Mouse (Mus musculus) CH12.LX (cell line): ENCODE measurements at regions not wholly inside any gene's neighbourhood (a gene's known extent, or its start where the extent isn't known, plus 50 kb on each side); places are given as distances from the start of the nearest gene placed in this dataset.

ENCODE experiments used
- DNase-seq: peaks from one replicate; pipeline ENCODE4 v3.0.0-alpha.2; 2013; ENCODE audit errors: extremely low read depth
- H3K27ac ChIP-seq: 2 replicates; pipeline ENCODE4 v1.5.1; 2012; ENCODE audit warnings: low read depth, mild to moderate bottlenecking, control low read depth, moderate library complexity; ENCODE audit not compliant: insufficient read depth
- H3K27me3 ChIP-seq: replicated peaks from 2 replicates; pipeline ENCODE3; 2012; ENCODE audit warnings: inconsistent platforms
- H3K36me3 ChIP-seq, 2 experiments: replicated peaks in 1 of 2; 2 replicates each; pipeline versions ENCODE3 to v1.6.1; 2012; ENCODE audit warnings: inconsistent platforms in 1 of 2, low read length in 1 of 2, mild to moderate bottlenecking in 1 of 2, mixed read lengths in 1 of 2, moderate library complexity in 1 of 2; ENCODE audit not compliant: control insufficient read depth in 1 of 2, insufficient read depth in 1 of 2
- H3K4me1 ChIP-seq, 2 experiments: 2 replicates each; pipeline ENCODE4 v1.6.1; 2012; ENCODE audit warnings: inconsistent platforms in 1 of 2, moderate library complexity in 1 of 2; ENCODE audit not compliant: insufficient read depth in 2 of 2, control insufficient read depth in 1 of 2
- H3K4me2 ChIP-seq: 2 replicates; pipeline ENCODE4 v1.6.1; 2012; ENCODE audit warnings: low read depth, mild to moderate bottlenecking, control low read depth; ENCODE audit not compliant: poor library complexity, insufficient read depth, severe bottlenecking
- H3K4me3 ChIP-seq, 3 experiments: fragments of 150-350 bp in 1 of 3; sonication (generic) in 1 of 3; replicated peaks in 1 of 3; 2 replicates each; pipeline versions ENCODE3 to v1.5.1; 2011 to 2012; ENCODE audit warnings: low read depth in 2 of 3, low read length in 2 of 3, mild to moderate bottlenecking in 2 of 3, moderate library complexity in 2 of 3, control low read depth in 1 of 3, improper control_type of control experiment in 1 of 3, inconsistent platforms in 1 of 3, mixed read lengths in 1 of 3; ENCODE audit not compliant: poor library complexity in 1 of 3
- H3K79me2 ChIP-seq: replicated peaks from 2 replicates; pipeline ENCODE4 v1.6.1; 2012; ENCODE audit warnings: mild to moderate bottlenecking, moderate library complexity; ENCODE audit not compliant: control insufficient read depth, poor library complexity, insufficient read depth, severe bottlenecking; ENCODE audit errors: extremely low read depth
- H3K9ac ChIP-seq: 2 replicates; pipeline ENCODE4 v1.6.1; 2012; ENCODE audit warnings: low read depth, mild to moderate bottlenecking, control low read depth, moderate library complexity; ENCODE audit not compliant: insufficient read depth
- H3K9me3 ChIP-seq: replicated peaks from 2 replicates; pipeline ENCODE3; 2012; ENCODE audit warnings: low read length, inconsistent platforms, mixed read lengths
- CTCF ChIP-seq, 2 experiments: IDR thresholded peaks in 1 of 2; conservative IDR thresholded peaks in 1 of 2; 2 replicates each; pipeline ENCODE4 v1.5.1; 2011 to 2012; ENCODE audit warnings: low read depth in 2 of 2, low read length in 2 of 2, improper control_type of control experiment in 1 of 2, inconsistent platforms in 1 of 2, mild to moderate bottlenecking in 1 of 2, moderate library complexity in 1 of 2
- E2F4 ChIP-seq: IDR thresholded peaks from 2 replicates; pipeline ENCODE4 v1.6.1; 2011; ENCODE audit warnings: low read depth, low read length, improper control_type of control experiment; ENCODE audit not compliant: insufficient replicate concordance
- GABPA ChIP-seq: IDR thresholded peaks from 2 replicates; pipeline ENCODE4 v1.6.1; 2012; ENCODE audit warnings: low read depth, low read length, improper control_type of control experiment, inconsistent platforms; ENCODE audit not compliant: insufficient replicate concordance
- HCFC1 ChIP-seq: IDR thresholded peaks from 2 replicates; pipeline ENCODE4 v1.6.1; 2012; ENCODE audit warnings: low read depth, mild to moderate bottlenecking, inconsistent platforms, low read length, improper control_type of control experiment
- JUND ChIP-seq: conservative IDR thresholded peaks from 2 replicates; pipeline ENCODE4 v1.6.1; 2011; ENCODE audit warnings: low read depth, low read length, improper control_type of control experiment
- MAZ ChIP-seq: IDR thresholded peaks from 2 replicates; pipeline ENCODE4 v1.6.1; 2012; ENCODE audit warnings: low read depth, mild to moderate bottlenecking, inconsistent platforms, low read length, improper control_type of control experiment, moderate library complexity
- MXI1 ChIP-seq: IDR thresholded peaks from 2 replicates; pipeline ENCODE4 v1.6.1; 2011; ENCODE audit warnings: mild to moderate bottlenecking, low read depth, low read length, improper control_type of control experiment
- NELFE ChIP-seq: IDR thresholded peaks from 2 replicates; pipeline ENCODE4 v1.6.1; 2011; ENCODE audit warnings: low read depth, low read length, improper control_type of control experiment
- NRF1 ChIP-seq: IDR thresholded peaks from 2 replicates; pipeline ENCODE4 v1.6.1; 2014; ENCODE audit warnings: low read depth, mild to moderate bottlenecking, inconsistent platforms, low read length, improper control_type of control experiment, moderate library complexity
- POLR2A ChIP-seq: IDR thresholded peaks from 2 replicates; pipeline ENCODE4 v1.6.1; 2011; ENCODE audit warnings: low read depth, mild to moderate bottlenecking, improper control_type of control experiment, low read length
- UBTF ChIP-seq: IDR thresholded peaks from 2 replicates; pipeline ENCODE4 v1.6.1; 2012; ENCODE audit warnings: low read depth, mild to moderate bottlenecking, inconsistent platforms, low read length, improper control_type of control experiment, moderate library complexity
- ZC3H11A ChIP-seq: IDR thresholded peaks from 2 replicates; pipeline ENCODE4 v1.6.1; 2012; ENCODE audit warnings: low read depth, mild to moderate bottlenecking, inconsistent platforms, low read length, improper control_type of control experiment
- ZKSCAN1 ChIP-seq: IDR thresholded peaks from 2 replicates; pipeline ENCODE4 v1.6.1; 2012; ENCODE audit warnings: low read depth, inconsistent platforms, low read length, improper control_type of control experiment, borderline replicate concordance
- ZNF384 ChIP-seq: IDR thresholded peaks from 2 replicates; pipeline ENCODE4 v1.6.1; 2012; ENCODE audit warnings: low read depth, low read length, improper control_type of control experiment, inconsistent platforms
- dilution Hi-C: fragments of 300-500 bp; cut with MboI; formaldehyde crosslinking; loops from 2 replicates; pipeline ENCODE4 v1.14.3; 2020; ENCODE audit warnings: low sequenced_read_pairs; ENCODE audit not compliant: extremely low pct_unique_long_range_greater_than_20kb, extremely low pct_ligation_motif_present
- in situ Hi-C: fragments of 300-500 bp; cut with MboI; formaldehyde crosslinking; loops from 3 replicates; pipeline ENCODE4 v1.14.3; 2019; ENCODE audit warnings: low sequenced_read_pairs, low pct_ligation_motif_present, low pct_unique_long_range_greater_than_20kb, mixed read lengths

DNA sequence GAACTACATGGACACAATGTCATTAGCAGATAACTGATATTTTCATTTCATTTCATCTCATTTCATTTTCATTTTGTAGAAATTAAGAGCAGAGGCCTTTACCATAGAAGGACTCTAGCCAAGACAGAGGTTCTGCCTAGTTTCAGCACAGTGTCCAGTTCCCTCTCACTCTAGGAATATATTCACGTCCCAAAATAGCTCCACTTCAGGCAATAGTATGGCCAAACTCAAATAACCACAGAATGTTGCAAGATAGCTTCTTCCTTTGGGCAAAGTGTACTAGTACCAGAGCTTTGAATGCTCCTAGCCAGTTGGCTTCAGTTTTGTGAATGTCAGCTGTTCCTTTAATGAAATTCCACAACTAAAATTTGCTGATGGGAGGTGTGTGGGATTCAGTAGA lies 72.7 kb upstream of the Flrt2 start:
- no peak overlapping the region for H3K9ac ChIP-seq
- no peak overlapping the region for H3K27ac ChIP-seq
- no peak overlapping the region for H3K4me3 ChIP-seq
- H3K36me3 ChIP-seq = no peaks in the 10 kb centered on the region
- in situ Hi-C loops = no loop called here
- peaks cover 21% of the 10 kb centered on the region for H3K9me3 ChIP-seq
- dilution Hi-C loops = no loop called here
- TF ChIP-seq GABPA (no peak), MXI1 (no peak), CTCF (conservative IDR thresholded peaks at IDR 0.05 in 1 of 2, IDR thresholded peaks at IDR 0.05 in 1 of 2; ENCODE audit: low read depth in 2 of 2, low read length in 2 of 2) (no peak), E2F4 (no peak), POLR2A (no peak), ZC3H11A (no peak), NRF1 (no peak), JUND (no peak), HCFC1 (no peak), ZNF384 (no peak), NELFE (no peak), UBTF (no peak)
- no peaks in the 10 kb centered on the region for H3K79me2 ChIP-seq
- no peaks in the 10 kb centered on the region for H3K27me3 ChIP-seq
- DNase-seq = no peak
- no peaks in the 10 kb centered on the region for H3K4me1 ChIP-seq
- H3K4me2 ChIP-seq = no peak overlapping the region

GRCm38 (mm10) chr12:95631029-95631428 lies 61.0 kb upstream of the Flrt2 start:
- TF ChIP-seq ZKSCAN1 = no peak
- no peak for TF ChIP-seq MAZ
- dilution Hi-C loops = no loop called here
- Histone ChIP-seq H3K9me3 (peaks cover 23% of the 10 kb centered on the region), H3K4me1 (no peaks in the 10 kb centered on the region), H3K27ac (no peak overlapping the region), H3K36me3 (no peaks in the 10 kb centered on the region), H3K4me3 (no peak overlapping the region), H3K27me3 (no peaks in the 10 kb centered on the region), H3K9ac (no peak overlapping the region), H3K79me2 (no peaks in the 10 kb centered on the region), H3K4me2 (no peak overlapping the region)
- DNase-seq = no peak
- in situ Hi-C loops = no loop called here

GRCm38 (mm10) chr12:95636647-95637046 lies 55.4 kb upstream of the Flrt2 start:
- no peak overlapping the region for H3K4me2 ChIP-seq
- no peaks in the 10 kb centered on the region for H3K36me3 ChIP-seq
- no peak for TF ChIP-seq MAZ
- no peak overlapping the region for H3K4me3 ChIP-seq
- no peaks in the 10 kb centered on the region for H3K4me1 ChIP-seq
- no peak overlapping the region for H3K9ac ChIP-seq
- in situ Hi-C loops = no loop called here
- no peak overlapping the region for H3K27ac ChIP-seq
- H3K27me3 ChIP-seq = no peaks in the 10 kb centered on the region
- no peak for DNase-seq
- H3K9me3 ChIP-seq = peaks cover 13% of the 10 kb centered on the region
- no peaks in the 10 kb centered on the region for H3K79me2 ChIP-seq
- dilution Hi-C loops = no loop called here
